Comparison of ENCODE assay signal across 15 mouse cellular contexts in the genomic region with DNA sequence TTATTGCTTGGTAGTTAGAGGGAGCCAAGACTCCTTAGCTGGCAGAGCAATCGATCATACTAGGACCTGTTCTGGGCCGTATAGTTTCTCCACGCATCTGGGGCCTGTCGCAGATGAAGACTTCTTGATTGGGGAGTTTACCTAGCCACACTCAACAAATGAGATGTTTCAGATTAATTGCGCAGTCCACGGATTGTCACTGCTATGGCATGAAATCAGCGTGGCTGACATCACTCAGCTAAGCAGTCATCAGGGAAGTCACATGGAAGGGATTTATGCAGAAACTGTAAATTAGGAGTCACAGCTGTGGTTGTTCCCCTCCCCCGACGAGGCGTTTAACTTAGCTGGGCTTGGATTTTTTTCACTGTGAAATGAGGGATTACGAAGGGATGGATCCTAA.
A peak's percentile ranks its signal among the peaks of the same experiment; 100 is the strongest.
DNase-seq lines count a peak whose midpoint lies in the region; ATAC-seq and TF ChIP-seq lines count a peak whose summit lies in the region.
"Had no signal": no experiment of that assay in that cellular context is flagged by ENCODE, and none has a peak within 500 bp of the region (broad histone marks: within the 10 kb centered on the region; RNA-seq: fewer than 3 reads in every experiment).

No protein-coding gene starts in this region.

- WGBS in forebrain, embryonic 16.5 days = 62% methylated on average over 11 of the region's 11 CpGs
- 50% methylated on average over 11 of the region's 11 CpGs for WGBS in midbrain, embryonic 14.5 days
- WGBS in thymus, adult 2 months = 96% methylated on average over 11 of the region's 11 CpGs

- 0 out of 2 replicates have a peak, but pooled peaks cover 2% of the 10 kb centered on the region for H3K27me3 ChIP-seq in forebrain, embryonic 16.5 days (replicated peaks; ENCODE audit: control insufficient read depth, insufficient read depth, low read length)
- H3K27me3 ChIP-seq in midbrain, embryonic 14.5 days (ENCODE audit: control insufficient read depth, insufficient read depth, low read length) = no peaks in the 10 kb centered on the region
- no peaks in the 10 kb centered on the region for H3K27me3 ChIP-seq in thymus, adult 2 months (ENCODE audit: control insufficient read depth, insufficient read depth, low read length)

- TF ChIP-seq POLR2A in brain, embryonic 14.5 days (IDR thresholded peaks at IDR 0.05; ENCODE audit: borderline replicate concordance, extremely low read depth, insufficient read depth, insufficient read length, poor library complexity, severe bottlenecking) = no peak
- TF ChIP-seq POLR2A in thymus, adult 2 months (IDR thresholded peaks at IDR 0.05; ENCODE audit: control insufficient read depth, extremely low read depth, insufficient read depth, low read length, poor library complexity) = no peak

- H3K4me1 ChIP-seq in forebrain, embryonic 16.5 days (replicated peaks; ENCODE audit: control insufficient read depth, insufficient read depth, low read length) = peaks cover 10% of the 10 kb centered on the region
- 0 out of 2 replicates have a peak, but pooled peaks cover 4% of the 10 kb centered on the region for H3K4me1 ChIP-seq in midbrain, embryonic 14.5 days (ENCODE audit: control insufficient read depth, insufficient read depth, low read length)
- H3K4me1 ChIP-seq in thymus, adult 2 months (replicated peaks; ENCODE audit: control insufficient read depth, insufficient read depth, low read length) = no peaks in the 10 kb centered on the region

- no peak overlapping the region for H3K9ac ChIP-seq in forebrain, embryonic 16.5 days (replicated peaks; ENCODE audit: low read depth, low read length)
- H3K9ac ChIP-seq in midbrain, embryonic 14.5 days (replicated peaks; ENCODE audit: low read length) = no peak overlapping the region

- peak overlapping the region; percentile 26; the same call in 1 of the 2 replicates for H3K27ac ChIP-seq in forebrain, embryonic 16.5 days (ENCODE audit: low read length)
- H3K27ac ChIP-seq in midbrain, embryonic 14.5 days (replicated peaks; ENCODE audit: low read depth, low read length) = no peak overlapping the region
- no peak overlapping the region for H3K27ac ChIP-seq in thymus, adult 2 months (ENCODE audit: control insufficient read depth, insufficient read depth, low read length)
- H3K27ac ChIP-seq: gastrocnemius, adult 2 months had no signal

- no peak overlapping the region for H3K4me3 ChIP-seq in forebrain, embryonic 16.5 days (replicated peaks; ENCODE audit: low read length)
- no peak overlapping the region for H3K4me3 ChIP-seq in midbrain, embryonic 14.5 days (replicated peaks; ENCODE audit: low read depth, low read length)
- no peak overlapping the region for H3K4me3 ChIP-seq in thymus, adult 2 months (ENCODE audit: control insufficient read depth, insufficient read depth, low read length)
- H3K4me3 ChIP-seq: erythroblast, embryonic 14.5 days; gastrocnemius, adult 2 months had no signal

- DNase-seq in kidney, postnatal 4 days = peak; percentile 27 to 31
- no peak for DNase-seq in kidney, adult 9 months
- DNase-seq in brain, embryonic 14.5 days (ENCODE audit: low read depth) = peak; percentile 85
- DNase-seq in midbrain, embryonic 14.5 days = peak; percentile 69
- DNase-seq in urinary bladder, postnatal 25 days (ENCODE audit: low spot score) = no peak
- no peak for DNase-seq in thymus, adult 2 months
- DNase-seq: adrenal gland, adult 2 months; cerebellum, adult 9-11 months; embryo, embryonic 11 days; gastrocnemius, adult 2 months; kidney, adult 11 months had no signal

- H3K4me2 ChIP-seq in forebrain, embryonic 16.5 days (ENCODE audit: low read length) = no peak overlapping the region
- no peak overlapping the region for H3K4me2 ChIP-seq in midbrain, embryonic 14.5 days (ENCODE audit: low read length)
- H3K4me2 ChIP-seq: liver, embryonic 11.5 days had no signal

- peak; percentile 86 for ATAC-seq in forebrain, embryonic 16.5 days
- ATAC-seq in midbrain, embryonic 14.5 days (ENCODE audit: low FRiP score, low TSS enrichment) = peak; percentile 55; the same call in 1 of the 2 replicates
- ATAC-seq in megakaryocyte-erythroid progenitor cell, adult 5-6 weeks (replicated peaks; ENCODE audit: low FRiP score, low TSS enrichment, poor library complexity, severe bottlenecking) = no peak

- H3K9me3 ChIP-seq in forebrain, embryonic 16.5 days (ENCODE audit: control insufficient read depth, low read length) = no peaks in the 10 kb centered on the region
- no peaks in the 10 kb centered on the region for H3K9me3 ChIP-seq in midbrain, embryonic 14.5 days (ENCODE audit: control insufficient read depth, low read length)

- no peaks in the 10 kb centered on the region for H3K36me3 ChIP-seq in forebrain, embryonic 16.5 days (ENCODE audit: control insufficient read depth, insufficient read depth)
- no peaks in the 10 kb centered on the region for H3K36me3 ChIP-seq in midbrain, embryonic 14.5 days (ENCODE audit: control insufficient read depth, insufficient read depth, low read length)
- H3K36me3 ChIP-seq in thymus, adult 2 months (ENCODE audit: control insufficient read depth, insufficient read depth, low read length) = no peaks in the 10 kb centered on the region

- TF ChIP-seq CTCF in brain, embryonic 14.5 days (IDR thresholded peaks at IDR 0.05; ENCODE audit: borderline replicate concordance, extremely low read depth, insufficient read depth, insufficient read length) = no peak
- TF ChIP-seq CTCF in thymus, adult 2 months (IDR thresholded peaks at IDR 0.05; ENCODE audit: borderline replicate concordance, control insufficient read depth, extremely low read depth, insufficient read depth, low read length, poor library complexity) = no peak

Comparison
In these comparisons a context has a peak if more than half of its experiments do, and no peak if none do; other contexts are left out.
1. DNase-seq: peak in kidney, postnatal 4 days (2 of 2), brain, embryonic 14.5 days (single experiment) and midbrain, embryonic 14.5 days (single experiment); none in kidney, adult 9 months (single experiment), urinary bladder, postnatal 25 days (single experiment) and thymus, adult 2 months (single experiment).